Mouse (Mus musculus) left cerebral cortex, postnatal 4 days (tissue): ENCODE results near the gene Tbc1d2b. TPM values are rescaled to one million over a fixed set of nuclear protein-coding genes. Genes with fewer than 3 reads are reported as not detected.

Source experiments
- DNase-seq: peaks from one replicate; pipeline ENCODE4 v3.0.0-alpha.2; 2022
- intact Hi-C: fragments of 180-260 bp; cut with DNase I; formaldehyde crosslinking; loops from one replicate; pipeline ENCODE4 v1.15.1; 2025
- total RNA-seq, 2 experiments: library from RNA; stranded (reverse); gene quantifications; 2 replicates each; pipeline ENCODE4 v1.2.3; 2021

Tbc1d2b gene
- 10 to 100 TPM; 16.8 to 21.9 TPM for total RNA-seq

GRCm38 (mm10) chr9:90270193-90270943 lies at the start of gene Tbc1d2b:
Tbc1d2b (minus strand) TSS chr9:90270804.
- intact Hi-C loops, result no loop called here

DNA sequence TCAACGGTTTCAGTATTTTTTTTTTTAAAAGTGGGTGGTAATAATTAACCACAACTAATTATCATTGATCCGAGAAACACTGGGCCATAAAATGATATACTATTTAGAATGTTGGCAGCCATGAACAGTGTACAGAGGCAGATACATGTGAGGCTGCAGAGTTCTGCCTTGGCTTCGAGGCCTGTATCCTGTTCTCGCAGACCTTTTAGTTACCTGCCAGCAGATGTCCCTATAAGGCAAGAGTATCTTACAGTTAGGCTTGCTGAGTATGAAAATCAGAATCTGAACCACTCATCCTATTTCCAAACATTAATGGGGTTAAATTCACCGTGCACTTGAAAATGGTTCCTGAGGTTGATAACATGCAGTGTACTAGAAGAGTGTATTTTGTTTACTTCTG lies 45.7 kb upstream of the Tbc1d2b start:
- peak; percentile 6 for DNase-seq
- intact Hi-C loops, result no loop called here

More at GRCm38 (mm10) chr9:90270193-90270943, at the start of gene Tbc1d2b:
- peak; percentile 76 for DNase-seq

DNA sequence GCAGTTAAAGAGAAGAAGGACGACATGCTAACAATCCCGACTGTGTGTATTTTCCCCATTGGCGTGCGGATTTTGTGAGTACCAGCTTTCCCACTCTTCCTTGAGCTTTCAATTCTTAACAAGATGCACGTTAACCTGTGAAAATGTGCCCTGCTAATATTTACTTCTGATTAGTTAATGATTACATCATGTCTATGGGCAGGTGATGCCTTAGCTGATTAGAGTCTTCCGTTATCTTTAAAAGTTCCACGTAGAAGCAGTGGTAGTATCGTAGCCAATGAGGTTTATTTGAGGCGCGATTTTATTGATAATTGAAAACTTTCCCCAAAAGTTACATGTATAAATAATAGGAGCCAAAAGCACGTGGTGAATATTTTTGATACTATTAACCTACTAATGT lies 45.1 kb upstream of the Tbc1d2b start:
- intact Hi-C loops, result no loop called here
- DNase-seq, result no peak

GRCm38 (mm10) chr9:90304254-90304653 lies 33.6 kb upstream of the Tbc1d2b start:
- intact Hi-C loops, result no loop called here
- DNase-seq, result no peak

- intact Hi-C loops, result no loop called here
- no peak for DNase-seq
Observed at GRCm38 (mm10) chr9:90303101-90303835, 32.7 kb upstream of the Tbc1d2b start.

DNA sequence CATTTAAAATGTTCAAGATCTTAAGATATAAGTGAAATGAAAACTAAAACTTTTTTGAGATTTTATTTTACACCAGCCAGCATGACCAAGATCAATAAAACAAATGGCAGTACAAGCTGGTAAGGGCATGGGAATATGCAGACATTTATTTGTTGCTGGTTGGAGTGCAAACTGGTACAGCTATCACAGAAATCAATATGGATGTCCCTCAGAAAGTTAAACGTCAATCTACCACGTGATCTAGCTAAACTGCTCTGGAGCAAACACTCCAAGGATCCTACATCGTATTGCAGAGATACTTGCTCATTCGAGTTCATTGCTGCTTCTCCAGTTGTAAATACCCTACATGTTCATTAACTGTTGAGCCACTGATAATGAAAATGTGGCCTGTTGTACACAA lies 32.1 kb upstream of the Tbc1d2b start:
- no peak for DNase-seq
- intact Hi-C loops, result no loop called here

GRCm38 (mm10) chr9:90301081-90301688 lies 30.6 kb upstream of the Tbc1d2b start:
- no peak for DNase-seq
- intact Hi-C loops, result no loop called here

DNA sequence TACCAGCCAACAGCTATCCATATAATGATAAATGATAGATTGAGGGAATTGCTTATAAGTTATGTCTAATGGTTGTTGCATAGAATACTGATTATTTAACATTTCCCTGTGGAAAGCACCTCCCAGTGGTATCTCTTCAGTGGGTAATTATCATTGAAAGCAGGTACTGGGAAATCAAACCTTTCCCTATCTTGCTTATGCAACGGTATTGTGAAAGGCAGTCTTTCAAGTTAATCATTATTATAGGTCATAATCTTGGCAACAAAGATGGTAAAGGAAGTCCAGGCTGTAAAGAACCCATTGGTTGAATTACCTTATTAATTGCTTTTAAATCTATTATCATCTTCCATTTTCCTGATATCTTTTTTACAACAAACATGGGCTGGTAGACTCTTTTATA lies 27.0 kb upstream of the Tbc1d2b start:
- DNase-seq, result no peak
- intact Hi-C loops, result no loop called here

DNA sequence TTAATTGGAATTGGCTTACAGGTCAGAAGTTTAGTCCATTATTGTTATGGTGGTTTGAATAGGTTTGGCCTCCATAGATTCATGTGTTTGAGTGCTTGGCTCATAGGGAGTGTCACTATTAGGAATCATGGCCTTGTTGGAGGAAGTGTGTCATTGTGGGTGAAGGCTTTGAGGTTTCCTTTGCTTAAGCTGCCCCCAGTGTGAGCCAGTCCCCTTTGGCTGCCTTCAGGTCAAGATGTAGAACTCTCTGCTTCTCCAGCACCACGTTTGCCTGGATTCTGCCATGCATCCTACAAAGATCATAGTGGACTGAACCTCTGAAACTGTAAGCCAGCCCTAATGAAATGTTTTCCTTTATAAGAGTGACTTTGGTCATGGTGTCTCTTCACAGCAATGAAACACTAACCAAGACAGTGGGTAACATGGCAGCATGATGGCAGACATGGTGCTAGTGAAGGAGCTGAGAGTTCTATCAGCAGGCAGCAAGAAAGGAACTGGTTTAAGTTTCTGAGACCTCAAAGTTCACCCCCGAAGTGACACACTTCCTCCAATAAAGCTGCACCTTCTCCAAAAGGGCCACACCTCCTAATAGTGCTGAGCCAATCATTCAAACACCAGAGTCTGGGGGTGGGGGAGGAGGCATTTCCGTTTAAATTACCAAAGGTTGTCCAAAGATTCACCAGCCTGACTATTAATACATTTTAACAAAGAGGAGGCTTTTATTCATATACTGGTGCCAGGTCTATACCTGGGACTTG lies 23.2 kb upstream of the Tbc1d2b start:
- DNase-seq, result no peak
- intact Hi-C loops, result no loop called here

GRCm38 (mm10) chr9:90278397-90278796 lies 7.8 kb upstream of the Tbc1d2b start:
- no peak for DNase-seq
- intact Hi-C loops, result no loop called here

GRCm38 (mm10) chr9:90277884-90278283 lies 7.3 kb upstream of the Tbc1d2b start:
- no peak for DNase-seq
- intact Hi-C loops, result no loop called here

DNA sequence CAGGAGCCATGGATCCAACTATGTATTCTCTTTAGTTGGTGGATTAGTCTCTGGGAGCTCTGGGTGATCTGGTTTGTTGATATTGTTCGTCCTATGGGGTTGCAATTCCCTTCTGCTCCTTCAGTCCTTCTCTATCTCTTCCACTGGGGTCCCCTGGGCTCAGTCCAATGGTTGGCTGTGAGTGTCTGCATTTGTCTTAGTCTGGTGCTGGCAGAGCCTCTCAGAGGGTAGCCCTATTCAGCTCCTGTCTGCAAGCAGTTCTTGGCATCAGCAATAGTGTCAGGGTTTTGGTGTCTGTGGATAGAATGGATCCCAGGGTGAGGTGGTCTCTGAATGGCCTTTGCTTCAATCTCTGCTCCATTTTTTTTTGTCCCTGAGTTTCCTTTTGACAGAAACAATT lies 6.2 kb upstream of the Tbc1d2b start:
- intact Hi-C loops, result no loop called here
- peak; percentile 27 for DNase-seq

DNA sequence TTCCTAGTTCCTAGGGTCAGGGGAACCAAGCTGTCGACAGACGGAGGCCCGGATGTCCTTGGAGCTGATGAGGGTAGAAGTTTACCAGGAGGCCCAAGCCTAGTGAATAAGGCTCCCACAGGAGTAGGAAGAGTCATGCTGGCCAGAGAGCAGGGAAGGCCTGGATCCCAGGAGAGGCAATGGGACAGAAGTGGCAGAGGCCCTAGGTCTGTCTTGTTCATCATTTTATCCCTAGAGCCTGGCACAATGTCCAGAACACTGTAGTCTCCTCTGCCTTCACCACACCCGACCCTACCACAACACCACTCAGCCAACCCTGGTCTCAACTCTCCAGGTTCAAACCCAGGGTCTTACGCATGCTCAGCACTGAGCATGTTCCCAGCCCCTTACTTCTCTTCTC lies 5.3 kb upstream of the Tbc1d2b start:
- intact Hi-C loops, result no loop called here
- DNase-seq, result no peak

DNA sequence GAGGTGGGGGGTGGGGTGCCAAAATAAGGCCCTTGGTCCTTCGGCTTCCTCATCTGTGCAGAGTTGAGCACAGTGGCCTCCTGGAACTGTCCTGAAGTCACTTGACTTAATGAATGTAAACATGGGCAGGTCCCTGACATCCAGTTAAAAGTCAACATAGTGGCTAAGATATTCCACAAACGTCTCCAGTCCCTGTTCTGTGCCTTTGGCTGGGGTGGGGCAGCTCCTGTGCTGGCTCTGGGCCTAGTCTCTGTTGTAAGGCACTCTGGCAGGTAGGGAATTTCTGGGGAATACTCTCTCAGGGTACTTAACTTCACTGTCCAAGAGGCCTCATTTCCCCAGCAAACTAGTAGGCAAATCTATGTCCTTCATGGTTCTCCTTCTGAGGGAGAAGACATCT lies 4.9 kb upstream of the Tbc1d2b start:
- no peak for DNase-seq
- intact Hi-C loops, result no loop called here

GRCm38 (mm10) chr9:90274516-90274915 lies 3.9 kb upstream of the Tbc1d2b start:
- intact Hi-C loops, result no loop called here
- no peak for DNase-seq

DNA sequence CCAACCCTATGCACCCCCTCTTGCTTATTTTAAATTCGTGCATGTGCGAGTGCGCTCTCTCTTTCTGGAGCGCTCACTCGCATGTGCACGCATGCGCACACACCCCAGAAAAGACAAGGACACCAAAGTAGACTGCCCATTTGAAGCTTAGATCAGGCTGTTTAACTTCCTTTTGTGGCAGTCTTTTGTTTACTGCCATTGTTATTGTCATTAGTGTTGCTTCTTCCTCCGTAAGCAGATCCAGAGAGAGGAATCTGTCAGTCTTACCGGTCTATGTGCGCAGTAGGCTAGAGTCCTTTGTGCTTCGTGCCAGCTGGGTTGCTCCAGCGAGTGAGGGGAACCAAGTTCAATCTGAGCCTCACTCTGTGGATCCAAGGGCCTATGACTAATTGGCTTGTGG lies 1.7 kb upstream of the Tbc1d2b start:
- intact Hi-C loops, result no loop called here
- no peak for DNase-seq

DNA sequence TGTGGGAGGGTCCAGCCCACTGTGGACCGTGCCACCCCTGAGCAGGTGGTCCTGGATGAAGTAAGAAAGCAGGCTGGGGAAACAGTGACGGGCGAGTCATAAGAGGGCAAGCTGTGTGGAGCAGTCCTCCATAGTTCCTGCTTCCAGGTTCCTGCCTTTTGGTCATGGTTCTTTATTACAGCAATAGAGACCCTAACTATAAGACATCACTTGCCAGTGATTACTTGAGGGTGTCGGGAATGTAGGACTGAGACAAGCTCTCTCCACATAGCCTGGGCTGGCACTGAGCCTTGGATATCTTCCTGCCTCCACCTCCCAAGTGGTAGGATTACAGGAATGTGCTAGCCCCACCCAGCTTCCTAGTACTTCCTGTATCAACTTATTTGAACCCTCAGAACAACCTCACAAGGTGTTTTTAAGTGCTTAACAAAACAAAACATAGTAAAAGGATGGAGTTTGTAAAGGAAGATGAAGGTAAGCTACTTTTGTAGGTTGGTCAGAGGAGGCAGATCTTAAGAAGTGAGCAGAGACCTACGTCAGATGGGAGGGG lies 1.0 kb upstream of the Tbc1d2b start:
- DNase-seq, result no peak
- intact Hi-C loops, result no loop called here

DNA sequence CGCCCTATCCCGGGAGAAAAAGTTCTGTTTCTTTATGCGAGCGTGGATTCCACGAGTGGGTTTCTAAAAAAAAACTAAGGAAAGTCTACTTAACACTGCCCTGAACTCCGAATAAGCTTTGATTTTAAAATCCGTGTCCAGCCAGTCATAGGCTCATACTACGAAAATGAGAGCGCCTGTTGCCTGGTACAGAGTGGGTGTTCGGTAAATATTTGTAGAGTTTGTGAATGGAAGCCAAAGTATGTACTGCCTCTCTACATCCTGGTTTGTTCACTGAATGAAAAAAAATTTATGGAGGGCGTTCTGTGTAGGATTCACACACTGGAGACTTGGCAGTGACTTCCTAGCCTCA lies 316 bp upstream of the Tbc1d2b start:
- intact Hi-C loops, result no loop called here
- no peak for DNase-seq

DNA sequence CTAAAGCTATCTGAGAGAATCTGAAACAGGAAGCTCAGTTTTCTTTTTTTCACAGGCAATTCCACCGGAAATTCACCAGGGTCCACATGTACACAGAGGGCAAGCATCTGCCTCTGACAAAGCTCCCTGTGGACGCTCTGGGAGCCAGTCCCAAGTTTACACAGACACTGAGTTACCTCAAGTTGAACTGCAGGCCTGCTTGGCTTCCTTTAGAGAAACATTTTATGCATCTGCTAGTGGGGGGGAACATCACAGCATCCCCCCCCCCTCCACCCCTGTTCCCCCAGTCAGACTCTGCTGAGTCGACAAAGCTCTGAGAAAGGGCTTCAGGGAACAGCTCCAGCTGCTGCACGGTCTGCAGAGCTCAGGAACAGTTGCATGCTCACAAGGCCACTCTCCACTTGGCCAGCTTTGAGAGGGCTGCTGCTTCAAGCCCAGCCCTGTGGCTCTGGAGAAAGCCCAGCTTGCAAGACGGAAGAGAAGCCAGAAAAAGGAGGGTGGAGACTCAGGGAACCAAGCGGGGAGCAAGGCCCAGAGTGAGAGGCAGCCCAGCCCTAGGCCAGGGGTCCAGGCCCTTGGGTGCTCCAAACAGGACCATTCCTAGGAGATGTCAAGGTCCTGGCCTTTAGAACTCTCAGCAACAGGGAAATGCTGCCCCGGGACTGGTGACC lies 1.5 kb downstream of the Tbc1d2b start:
- DNase-seq, result peak; percentile 58
- intact Hi-C loops, result no loop called here

GRCm38 (mm10) chr9:90266926-90267325 lies 3.7 kb downstream of the Tbc1d2b start:
- intact Hi-C loops, result no loop called here
- no peak for DNase-seq
